Mouse (Mus musculus) splenic B cell, adult 2 months (primary cell): ENCODE data around the gene Fbxw8.

Experiments used
- DNase-seq: peaks from one replicate; pipeline ENCODE4 v3.0.0-alpha.2; 2011; ENCODE audit warnings: low read depth, low spot score
- H3K27me3 ChIP-seq: 2 replicates; pipeline ENCODE4 v1.6.1; 2012; ENCODE audit warnings: mild to moderate bottlenecking, low read length, moderate library complexity, mixed read lengths; ENCODE audit not compliant: control insufficient read depth, poor library complexity, insufficient read depth, severe bottlenecking
- H3K36me3 ChIP-seq: 2 replicates; pipeline ENCODE4 v1.6.1; 2012; ENCODE audit warnings: mild to moderate bottlenecking, low read length, moderate library complexity, mixed read lengths; ENCODE audit not compliant: control insufficient read depth, poor library complexity, insufficient read depth, severe bottlenecking

The Fbxw8 gene

GRCm38 (mm10) chr5:118108124-118108793 is 47.0 kb downstream of the Fbxw8 start:
- no peak for DNase-seq
- Histone ChIP-seq H3K27me3 (no peaks in the 10 kb centered on the region), H3K36me3 (peaks cover 1% of the 10 kb centered on the region; the same call in 1 of the 2 replicates)

- DNase-seq: no peak
- peaks cover 1% of the 10 kb centered on the region; the same call in 1 of the 2 replicates for H3K36me3 ChIP-seq
- H3K27me3 ChIP-seq: no peaks in the 10 kb centered on the region
Measured at GRCm38 (mm10) chr5:118106667-118107066, 48.6 kb downstream of the Fbxw8 start.

GRCm38 (mm10) chr5:118105536-118105935 is 49.7 kb downstream of the Fbxw8 start:
- peaks cover 1% of the 10 kb centered on the region; the same call in 1 of the 2 replicates for H3K36me3 ChIP-seq
- no peak for DNase-seq
- no peaks in the 10 kb centered on the region for H3K27me3 ChIP-seq

- no peak for DNase-seq
- Histone ChIP-seq H3K27me3 (no peaks in the 10 kb centered on the region), H3K36me3 (peaks cover 1% of the 10 kb centered on the region; the same call in 1 of the 2 replicates)
Measured at GRCm38 (mm10) chr5:118099870-118100478, 55.3 kb downstream of the Fbxw8 start.

GRCm38 (mm10) chr5:118099069-118099869 is 56.0 kb downstream of the Fbxw8 start:
- Histone ChIP-seq H3K36me3 (0 out of 2 replicates have a peak, but pooled peaks cover under 1% of the 10 kb centered on the region), H3K27me3 (no peaks in the 10 kb centered on the region)
- no peak for DNase-seq

- no peaks in the 10 kb centered on the region for H3K27me3 ChIP-seq
Measured at GRCm38 (mm10) chr5:118096317-118096716, 58.9 kb downstream of the Fbxw8 start.

GRCm38 (mm10) chr5:118095849-118096248 is 59.4 kb downstream of the Fbxw8 start:
- Histone ChIP-seq H3K27me3 (no peaks in the 10 kb centered on the region), H3K36me3 (no peaks in the 10 kb centered on the region)
- DNase-seq: no peak

More at GRCm38 (mm10) chr5:118096317-118096716, 58.9 kb downstream of the Fbxw8 start:
- no peaks in the 10 kb centered on the region for H3K36me3 ChIP-seq
- no peak for DNase-seq

- no peaks in the 10 kb centered on the region for H3K27me3 ChIP-seq
- no peaks in the 10 kb centered on the region for H3K36me3 ChIP-seq
- no peak for DNase-seq
Measured at GRCm38 (mm10) chr5:118095433-118095832, 59.8 kb downstream of the Fbxw8 start.

- Histone ChIP-seq H3K36me3 (no peaks in the 10 kb centered on the region), H3K27me3 (no peaks in the 10 kb centered on the region)
- no peak for DNase-seq
Measured at GRCm38 (mm10) chr5:118093321-118094035, 61.8 kb downstream of the Fbxw8 start.

- H3K27me3 ChIP-seq: no peaks in the 10 kb centered on the region
- DNase-seq: peak; percentile 46
Measured at GRCm38 (mm10) chr5:118090837-118091236, 64.4 kb downstream of the Fbxw8 start.

GRCm38 (mm10) chr5:118090101-118090500 is 65.2 kb downstream of the Fbxw8 start:
- Histone ChIP-seq H3K27me3 (no peaks in the 10 kb centered on the region), H3K36me3 (no peaks in the 10 kb centered on the region)
- DNase-seq: no peak

More at GRCm38 (mm10) chr5:118090837-118091236, 64.4 kb downstream of the Fbxw8 start:
- no peaks in the 10 kb centered on the region for H3K36me3 ChIP-seq

- H3K36me3 ChIP-seq: no peaks in the 10 kb centered on the region
- no peaks in the 10 kb centered on the region for H3K27me3 ChIP-seq
- DNase-seq: no peak
Measured at GRCm38 (mm10) chr5:118089102-118089501, 66.2 kb downstream of the Fbxw8 start.

GRCm38 (mm10) chr5:118086956-118087355 is 68.3 kb downstream of the Fbxw8 start:
- Histone ChIP-seq H3K36me3 (no peaks in the 10 kb centered on the region), H3K27me3 (no peaks in the 10 kb centered on the region)
- DNase-seq: no peak

GRCm38 (mm10) chr5:118085313-118085712 is 70.0 kb downstream of the Fbxw8 start:
- H3K27me3 ChIP-seq: no peaks in the 10 kb centered on the region
- DNase-seq: peak; percentile 67
- H3K36me3 ChIP-seq: no peaks in the 10 kb centered on the region
